8 mouse cellular contexts compared by ENCODE assay signal in genomic region chr5:36484171-36484990, GRCm38 (mm10). TPM values are rescaled to one million over a fixed set of nuclear protein-coding genes. Genes with fewer than 3 reads are reported as not detected.
A peak's percentile ranks its signal among the peaks of the same experiment; 100 is the strongest.
DNase-seq lines count a peak whose midpoint lies in the region; ATAC-seq and TF ChIP-seq lines count a peak whose summit lies in the region.

Gene Tada2b (minus strand): TSS chr5:36484285.
Gene Ccdc96 (plus strand): TSS chr5:36484588.

- in situ Hi-C loops in Patski (cut with MboI; ENCODE audit: low pct_unique_long_range_greater_than_20kb), result loop anchor here (25.0 kb wide), 1 partner anchor 853 kb away; the partner anchor contains the start of genes Evc and Evc2

- H3K4me2 ChIP-seq in hindbrain, embryonic 13.5 days, result peak within 1 kb of the TSS; percentile 97

- POLR2A ChIA-PET in Patski (lab: Charles Lee), result interaction anchor here (0.6 to 1.8 kb wide), 2 partner anchors 19 to 82 kb away, joined by 7 to 8 read pairs; partner anchors contain the start of gene Grpel1

- peak; percentile 94 for ATAC-seq in Patski
- ATAC-seq in hindbrain, embryonic 13.5 days (ENCODE audit: low FRiP score), result peak; percentile 98

- TF ChIP-seq CTCF in Patski (IDR thresholded peaks at IDR 0.05), result no peak

- DNase-seq in Patski (ENCODE audit: low read depth, low spot score), result peak; percentile 96
- DNase-seq in cerebellum, postnatal 14 days, result peak; percentile 97 to 98
- DNase-seq in frontal cortex, postnatal 14 days (ENCODE audit: low spot score in 2 of 2), result peak; percentile 97 to 98
- peak; percentile 84 to 91 for DNase-seq in layer of hippocampus, postnatal 25 days (ENCODE audit: extremely low spot score in 1 of 2, low spot score in 1 of 2)
- DNase-seq in lung, postnatal 25 days (ENCODE audit: low spot score), result peak; percentile 98
- DNase-seq in retina, embryonic 14.5 days (ENCODE audit: low spot score), result peak; percentile 99
- DNase-seq in thymus, postnatal 4 days, result peak; percentile 98

- peak within 1 kb of the TSS; percentile 91 for H3K27ac ChIP-seq in hindbrain, embryonic 13.5 days

- no peaks in the 10 kb centered on the region for H3K9me3 ChIP-seq in hindbrain, embryonic 13.5 days

- WGBS in hindbrain, embryonic 13.5 days, result 0% methylated on average over 96 of the region's 97 CpGs

- H3K4me1 ChIP-seq in hindbrain, embryonic 13.5 days (replicated peaks), result peaks cover 50% of the 10 kb centered on the region

- peak within 1 kb of the TSS; percentile 96 for H3K9ac ChIP-seq in hindbrain, embryonic 13.5 days

- H3K36me3 ChIP-seq in hindbrain, embryonic 13.5 days, result peaks cover 10% of the 10 kb centered on the region; the same call in 1 of the 2 replicates

- H3K27me3 ChIP-seq in Patski, result no peaks in the 10 kb centered on the region
- peaks cover 5% of the 10 kb centered on the region; the same call in 1 of the 2 replicates for H3K27me3 ChIP-seq in hindbrain, embryonic 13.5 days

- H3K4me3 ChIP-seq in hindbrain, embryonic 13.5 days, result peak within 1 kb of the TSS; percentile 85

- CTCF ChIA-PET in Patski (lab: Charles Lee), result interaction anchor here (1.5 to 14.3 kb wide), 3 partner anchors 12 to 21 kb away, joined by 5 to 114 read pairs (median 69); partner anchors contain the start of gene Grpel1

RNA-seq across cellular contexts. Expression of gene Tada2b, which starts in this region (rescaled TPM):
- polyA plus RNA-seq in Patski (2021), result 27.2 TPM
- polyA plus RNA-seq in hindbrain, embryonic 13.5 days (2015; fragmentation: Nextera tagmentation; extraction: Ambion mirVana), result 2.7 and 2.8 TPM in 2 replicates
- total RNA-seq in layer of hippocampus, postnatal 25 days (2021), result 10 to 100 TPM; 32.6 to 34.1 TPM

RNA-seq across cellular contexts. Expression of gene Ccdc96, which starts in this region (rescaled TPM):
- 4.3 TPM for polyA plus RNA-seq in Patski (2021)
- polyA plus RNA-seq in hindbrain, embryonic 13.5 days (2015; fragmentation: Nextera tagmentation; extraction: Ambion mirVana), result 3.9 and 4.0 TPM in 2 replicates
- total RNA-seq in layer of hippocampus, postnatal 25 days (2021), result 1 to 10 TPM; 1.1 to 1.5 TPM

Comparison
In these comparisons a context has a peak if more than half of its experiments do, and no peak if none do; other contexts are left out.
1. Peak in every context shown above with its lines: DNase-seq, ATAC-seq, H3K4me3 ChIP-seq and H3K27ac ChIP-seq.